Mouse (Mus musculus) kidney, adult 2 months (tissue): ENCODE data around the gene Il5. TPM values are rescaled to one million over a fixed set of nuclear protein-coding genes. Genes with fewer than 3 reads are reported as not detected.

Experiments used
- DNase-seq: peaks from one replicate; pipeline ENCODE4 v3.0.0; 2021
- H3K27ac ChIP-seq: fragments of 200-500 bp; 2 replicates; pipeline ENCODE4 v1.5.1; 2012; ENCODE audit warnings: low read depth, low read length, control low read depth, inconsistent platforms; ENCODE audit not compliant: insufficient read depth
- H3K27me3 ChIP-seq: fragments of 200-500 bp; replicated peaks from 2 replicates; pipeline ENCODE4 v1.6.1; 2012; ENCODE audit warnings: mild to moderate bottlenecking, moderate library complexity, low read length, inconsistent platforms; ENCODE audit not compliant: control insufficient read depth, insufficient read depth
- H3K36me3 ChIP-seq: fragments of 200-500 bp; 2 replicates; pipeline ENCODE4 v1.6.1; 2012; ENCODE audit warnings: mild to moderate bottlenecking, moderate library complexity, low read length, inconsistent platforms; ENCODE audit not compliant: control insufficient read depth, insufficient read depth
- H3K4me1 ChIP-seq: fragments of 200-500 bp; 2 replicates; pipeline ENCODE4 v1.6.1; 2011; ENCODE audit warnings: low read length; ENCODE audit not compliant: control insufficient read depth, insufficient read depth
- H3K4me3 ChIP-seq: fragments of 200-500 bp; 2 replicates; pipeline ENCODE4 v1.5.1; 2011; ENCODE audit warnings: mild to moderate bottlenecking, low read depth, low read length, control low read depth; ENCODE audit not compliant: insufficient read depth
- CTCF ChIP-seq: fragments of 200-500 bp; conservative IDR thresholded peaks from 2 replicates; pipeline ENCODE4 v1.5.1; 2011; ENCODE audit warnings: low read depth, mild to moderate bottlenecking, control low read depth, low read length, moderate library complexity, mixed read lengths; ENCODE audit not compliant: insufficient read depth, insufficient read length
- POLR2A ChIP-seq: fragments of 200-500 bp; IDR thresholded peaks from one replicate; pipeline ENCODE4 v1.6.1; 2011; ENCODE audit warnings: low read depth, low read length, control low read depth
- WGBS: fragments of 180-500 bp; shearing (Covaris S2); methylation state at CpG from one replicate; pipeline ENCODE4 v1.1.7; 2018; 5-methylcytosine and 5-hydroxymethylcytosine counted together
- polyA plus RNA-seq: library from polyadenylated mRNA; depleted of rRNA; stranded (reverse); fragments of >200 nt; gene quantifications from 2 replicates; pipeline ENCODE4 v1.2.3, GENCODE M21; 2012; rRNA removed

Il5 gene
- polyA plus RNA-seq, 1 experiment: 0.08 TPM

- H3K36me3 ChIP-seq: no peaks in the 10 kb centered on the region
- WGBS: 64% methylated on average over 11 of the region's 11 CpGs
- DNase-seq: no peak
- no peaks in the 10 kb centered on the region for H3K27me3 ChIP-seq
- H3K4me3 ChIP-seq: peak overlapping the region; percentile 77
- H3K4me1 ChIP-seq: no peaks in the 10 kb centered on the region
- H3K27ac ChIP-seq: no peak overlapping the region; the same call in 1 of the 2 replicates
- no peak for TF ChIP-seq POLR2A
- TF ChIP-seq CTCF: no peak
These were observed 50.6 kb downstream of the Il5 start for GRCm38 (mm10) chr11:53771001-53771744.

GRCm38 (mm10) chr11:53772536-53772935 lies 51.9 kb downstream of the Il5 start:
- WGBS: 80% methylated on average over 9 of the region's 9 CpGs
- H3K27ac ChIP-seq: no peak overlapping the region
- no peaks in the 10 kb centered on the region for H3K4me1 ChIP-seq
- no peak for DNase-seq
- no peaks in the 10 kb centered on the region for H3K36me3 ChIP-seq
- no peak for TF ChIP-seq POLR2A
- TF ChIP-seq CTCF: no peak
- H3K27me3 ChIP-seq: no peaks in the 10 kb centered on the region
- H3K4me3 ChIP-seq: peak overlapping the region; percentile 23; the same call in 1 of the 2 replicates

GRCm38 (mm10) chr11:53773087-53773486 lies 52.5 kb downstream of the Il5 start, which contains the start of gene Gm17334:
Gm17334 (minus strand) TSS chr11:53773187.
- TF ChIP-seq POLR2A (no peak), CTCF (no peak)
- Histone ChIP-seq H3K36me3 (no peaks in the 10 kb centered on the region), H3K27ac (no peak within 1 kb of the TSS), H3K4me1 (no peaks in the 10 kb centered on the region), H3K27me3 (no peaks in the 10 kb centered on the region), H3K4me3 (peak within 1 kb of the TSS; percentile 23; the same call in 1 of the 2 replicates)
- WGBS: 84% methylated on average over 5 of the region's 5 CpGs
- DNase-seq: no peak

- TF ChIP-seq CTCF (no peak), POLR2A (no peak)
- H3K27me3 ChIP-seq: no peaks in the 10 kb centered on the region
- H3K4me1 ChIP-seq: no peaks in the 10 kb centered on the region
- 83% methylated on average over 16 of the region's 16 CpGs for WGBS
- H3K36me3 ChIP-seq: no peaks in the 10 kb centered on the region
- H3K4me3 ChIP-seq: no peak overlapping the region
- H3K27ac ChIP-seq: no peak overlapping the region
- DNase-seq: no peak
These were observed 53.2 kb downstream of the Il5 start for GRCm38 (mm10) chr11:53773641-53774360.

Other genes starting within 250 kb of the Il5 start
- gene Gm9945, start 240.6 kb upstream of the Il5 start, polyA plus RNA-seq: not detected in 2 replicates
- 0.84 and 1.8 TPM in 2 replicates for gene Sowaha, start 240.5 kb upstream of the Il5 start, polyA plus RNA-seq
- 15.6 and 16.3 TPM in 2 replicates for gene Sept8, start 201.5 kb upstream of the Il5 start, polyA plus RNA-seq
- 7.4 and 7.5 TPM in 2 replicates for gene Kif3a, start 153.4 kb upstream of the Il5 start, polyA plus RNA-seq
- gene Il4, start 102.1 kb upstream of the Il5 start, polyA plus RNA-seq: not detected in 2 replicates
- gene Il13, start 86.1 kb upstream of the Il5 start, polyA plus RNA-seq: not detected in 2 replicates
- gene Rad50, start 13.5 kb upstream of the Il5 start, polyA plus RNA-seq: 3.0 and 4.0 TPM in 2 replicates
- gene Irf1, start 49.2 kb downstream of the Il5 start, polyA plus RNA-seq: 31.5 and 35.5 TPM in 2 replicates
- 0.91 and 1.1 TPM in 2 replicates for gene Gm17334, start 52.4 kb downstream of the Il5 start, polyA plus RNA-seq
- gene Gm12216, start 138.5 kb downstream of the Il5 start, polyA plus RNA-seq: 5.4 and 5.8 TPM in 2 replicates
- 188 and 195 TPM in 2 replicates for gene Slc22a5, start 170.9 kb downstream of the Il5 start, polyA plus RNA-seq